Mouse (Mus musculus): ENCODE measurements around the gene Pstpip1.

Pstpip1 gene

DNA sequence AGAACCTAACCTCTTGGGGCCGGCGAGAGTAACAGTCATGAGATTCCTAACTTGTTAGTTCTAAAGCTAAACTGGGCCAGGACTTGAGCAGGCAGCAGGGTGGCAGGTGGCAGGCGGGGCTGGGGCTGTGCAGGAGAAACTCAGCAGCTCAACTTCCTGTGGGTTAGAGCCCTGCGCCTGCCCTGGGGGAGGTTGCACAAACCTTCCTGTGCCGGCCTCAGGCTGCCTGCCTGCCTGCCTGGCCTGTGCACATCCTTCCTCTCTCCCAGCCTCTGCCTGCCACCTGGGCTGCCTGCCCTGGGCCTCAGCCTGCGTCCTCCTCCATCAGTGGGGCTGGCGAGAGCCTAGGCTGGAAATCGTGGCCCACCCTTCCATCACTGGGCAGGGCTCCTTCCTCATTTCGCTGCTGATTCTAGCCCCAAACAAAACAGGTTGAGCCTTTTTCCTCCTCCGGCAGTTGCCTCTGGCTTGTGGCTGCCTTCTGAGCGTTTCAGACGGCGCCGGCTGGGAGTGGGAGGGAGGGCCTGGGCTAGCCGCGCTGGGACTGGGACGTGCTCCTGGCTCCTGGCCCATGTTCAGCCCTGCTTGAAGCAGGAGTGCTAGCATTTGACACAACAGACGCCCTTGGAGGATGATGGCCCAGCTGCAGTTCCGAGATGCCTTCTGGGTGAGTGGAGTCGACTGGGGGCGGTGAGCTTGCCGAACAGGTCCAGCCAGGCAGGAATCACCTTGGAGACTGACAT is at the start of gene Pstpip1:
TSS of gene Pstpip1 (plus strand) at position 185 of the 743 bp plus-strand sequence.
- no peak for DNase-seq (ENCODE audit: low read depth, low spot score)

DNA sequence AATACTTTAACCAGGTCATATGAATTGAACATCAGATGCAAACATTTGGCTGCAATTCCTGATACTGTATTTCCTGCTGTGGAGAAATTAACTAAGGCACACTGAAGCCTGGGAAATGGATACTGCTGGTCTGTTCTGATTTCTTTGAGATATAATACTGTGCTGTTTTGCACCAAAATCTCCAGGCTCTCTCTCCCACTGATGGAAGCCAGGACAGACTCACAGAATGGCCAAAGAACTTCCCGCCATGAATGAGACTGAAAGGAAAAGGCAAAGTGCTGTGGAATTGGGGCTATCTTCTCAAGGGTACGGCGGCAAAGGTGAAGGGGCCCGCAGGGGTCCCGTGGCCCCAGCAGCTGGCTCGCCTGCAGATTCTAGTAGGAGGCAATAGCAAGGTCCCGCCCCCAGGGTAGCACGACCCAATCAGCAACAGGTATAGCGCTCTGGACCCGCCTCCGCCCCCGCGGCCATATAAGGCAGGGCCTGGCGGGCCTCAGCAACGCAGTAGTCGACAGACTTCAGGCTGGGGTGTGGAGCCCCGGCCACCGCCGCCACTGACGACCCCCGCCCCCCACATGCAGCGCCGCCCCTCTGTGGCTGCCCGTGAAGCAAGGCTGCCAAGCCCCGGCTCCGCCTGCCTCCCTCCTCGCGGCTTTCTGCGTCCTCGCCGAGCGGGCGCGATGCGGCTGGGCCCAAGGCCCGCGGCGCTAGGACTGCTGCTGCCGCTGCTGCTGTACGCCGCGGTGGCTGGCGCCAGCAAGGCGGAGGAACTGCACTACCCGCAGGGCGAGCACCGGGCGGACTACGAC is 48.2 kb upstream of the Pstpip1 start, which contains the start of gene Rcn2:
TSS of gene Rcn2 (plus strand) at position 474 of the 809 bp plus-strand sequence.
- peak; percentile 95 for DNase-seq (ENCODE audit: low read depth, low spot score)

DNA sequence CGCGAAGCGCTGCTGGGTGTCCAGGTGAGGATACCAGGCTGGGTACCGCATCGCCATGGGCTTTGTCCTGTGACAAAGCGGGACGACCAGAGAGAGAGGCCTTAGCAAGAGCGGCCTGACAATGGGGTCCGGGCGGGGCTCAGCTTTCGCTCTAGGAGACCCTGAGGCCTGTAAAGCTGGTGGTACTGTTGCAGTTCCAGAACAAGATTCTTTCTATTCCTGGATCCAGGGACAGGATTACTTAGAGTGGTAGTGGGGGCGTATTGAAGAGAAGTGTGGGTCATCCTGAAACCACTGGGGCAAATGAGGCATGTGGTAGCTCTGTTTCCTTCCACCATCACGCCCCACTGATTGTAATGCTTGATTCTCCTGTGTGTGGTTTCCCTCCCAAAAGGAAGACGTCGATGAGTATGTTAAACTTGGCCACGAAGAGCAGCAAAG is 47.6 kb upstream of the Pstpip1 start:
- no peak for DNase-seq (ENCODE audit: low read depth, low spot score)

DNA sequence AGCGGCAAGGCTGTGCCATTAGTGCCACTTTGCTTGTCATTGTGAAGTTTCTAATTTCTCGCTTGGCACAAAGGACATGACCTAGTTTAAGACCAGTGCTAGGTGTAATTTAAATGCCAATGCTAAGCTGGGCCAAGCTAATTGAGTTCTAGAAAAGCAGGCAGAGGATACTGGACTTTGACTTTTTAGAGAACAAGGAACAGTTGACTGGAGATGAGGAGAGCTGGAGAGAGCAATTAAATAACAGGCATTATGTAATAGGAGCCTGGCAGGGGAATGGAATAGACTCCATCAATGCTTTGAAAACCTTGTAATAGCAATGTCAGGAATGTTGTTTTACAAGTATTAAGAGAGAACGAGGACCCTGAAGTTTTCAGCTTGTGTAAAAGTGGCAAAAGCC is 36.0 kb upstream of the Pstpip1 start:
- no peak for DNase-seq (ENCODE audit: low read depth, low spot score)

DNA sequence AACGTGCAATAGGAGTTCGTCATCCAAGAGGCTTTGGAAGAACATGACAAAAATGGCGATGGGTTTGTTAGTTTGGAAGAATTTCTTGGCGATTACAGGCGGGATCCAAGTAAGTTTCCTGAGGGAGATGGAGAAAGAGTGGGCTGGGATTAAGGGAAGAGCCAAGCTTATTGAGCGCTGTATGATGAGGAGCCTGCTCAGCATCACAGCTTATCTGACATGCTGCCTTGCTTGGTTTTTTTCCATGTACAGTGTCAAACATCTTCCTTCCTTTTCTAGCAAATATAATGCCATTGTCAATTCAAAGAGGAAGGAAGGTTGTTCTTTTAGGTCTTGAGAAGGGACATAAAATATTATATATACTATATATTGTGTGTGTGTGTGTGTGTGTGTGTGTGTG is 33.6 kb upstream of the Pstpip1 start:
- no peak for DNase-seq (ENCODE audit: low read depth, low spot score)

DNA sequence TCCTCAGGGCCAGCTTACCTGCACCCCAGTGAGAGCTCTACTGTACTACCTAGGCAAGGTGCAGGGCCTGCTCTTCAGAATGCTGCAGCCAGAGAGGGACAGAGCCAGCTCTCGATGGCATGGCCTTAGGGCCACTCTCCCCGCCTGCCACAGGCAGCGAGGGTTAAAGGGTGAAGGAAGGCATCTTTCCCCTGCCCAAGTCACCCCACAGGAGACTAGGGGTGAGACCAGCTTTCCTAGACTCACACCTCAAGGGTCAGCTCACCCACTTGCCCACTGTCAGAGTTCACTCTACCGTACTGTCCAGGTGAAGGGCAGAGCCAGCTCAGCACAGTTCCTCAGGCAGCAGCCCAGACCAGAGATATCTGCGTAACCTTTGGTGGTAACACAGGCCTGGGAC is 27.4 kb upstream of the Pstpip1 start:
- DNase-seq (ENCODE audit: low read depth, low spot score) = no peak

DNA sequence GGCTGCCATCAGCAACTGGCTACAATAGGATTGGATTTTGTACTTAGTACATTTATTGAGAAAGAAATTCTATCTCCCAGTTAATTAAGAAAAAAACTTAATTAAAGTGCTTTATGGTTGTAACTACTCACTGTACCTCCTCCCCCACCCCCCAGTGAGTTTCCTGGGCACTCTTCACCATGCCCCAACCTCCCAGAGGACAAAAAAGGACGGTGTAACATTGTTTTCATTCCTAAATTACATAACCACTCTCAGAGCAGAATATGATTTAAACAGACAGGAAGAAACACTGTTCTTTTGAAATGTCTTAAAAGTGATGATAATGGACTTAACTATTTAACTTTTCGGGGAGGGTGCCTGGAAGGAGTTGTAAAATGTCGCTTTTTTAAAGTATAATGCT is 24.8 kb upstream of the Pstpip1 start:
- DNase-seq (ENCODE audit: low read depth, low spot score) = no peak

DNA sequence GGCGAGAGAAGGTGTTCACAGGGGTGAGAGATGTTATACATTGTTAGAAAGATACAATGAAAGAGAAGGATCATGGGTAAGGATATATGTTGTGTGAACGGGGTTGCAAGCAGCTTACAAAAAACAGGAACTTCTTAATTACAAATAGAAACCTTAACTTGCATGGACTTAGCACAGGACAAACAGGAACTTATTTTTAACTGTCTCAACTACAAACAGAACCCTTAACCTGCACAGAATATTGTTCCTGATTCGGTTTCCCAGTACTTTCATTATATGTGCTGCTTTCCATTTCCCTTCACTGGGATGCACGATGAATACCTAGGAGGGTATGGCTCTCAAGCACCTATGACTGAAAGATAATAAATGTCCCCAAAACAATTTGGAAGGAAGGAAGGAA is 21.8 kb upstream of the Pstpip1 start:
- no peak for DNase-seq (ENCODE audit: low read depth, low spot score)

DNA sequence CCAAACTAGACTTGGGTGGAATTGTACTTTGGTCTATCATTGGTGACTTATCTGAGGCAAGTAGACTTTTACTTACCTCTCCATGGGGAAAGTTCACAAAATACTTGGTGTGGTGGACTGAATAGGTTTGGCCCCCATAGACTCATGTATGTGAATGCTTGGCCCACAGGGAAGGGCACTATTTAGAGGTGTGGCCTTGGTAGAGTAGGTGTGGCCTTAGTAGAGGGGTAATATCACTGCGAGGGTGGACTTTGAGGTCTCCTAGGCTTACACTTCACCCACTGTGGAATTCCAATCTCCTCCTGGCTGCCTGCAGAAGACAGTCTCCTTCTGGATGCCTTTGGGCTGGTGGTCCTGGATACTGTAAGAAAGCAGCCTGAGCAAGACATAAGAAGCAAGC is 21.1 kb upstream of the Pstpip1 start:
- DNase-seq (ENCODE audit: low read depth, low spot score) = no peak

DNA sequence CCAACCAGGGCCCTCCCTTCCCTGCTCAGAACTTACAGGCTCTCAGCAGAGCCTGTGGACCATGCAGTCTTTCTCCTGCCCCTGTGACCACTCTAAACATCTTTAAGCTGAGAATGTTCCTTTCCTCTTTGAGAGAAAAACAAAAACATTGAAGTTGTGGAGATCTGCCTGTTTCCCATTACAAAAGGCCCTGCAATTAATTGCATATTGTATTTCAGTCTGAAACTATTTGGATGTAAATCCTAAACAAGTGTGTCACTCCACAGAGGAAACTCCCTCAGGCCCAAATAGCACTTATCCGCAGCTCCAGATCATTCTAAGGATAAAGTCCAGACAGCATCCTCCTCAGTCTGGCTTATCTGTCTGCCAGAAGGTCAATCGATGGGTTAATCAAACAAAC is 16.9 kb upstream of the Pstpip1 start:
- DNase-seq (ENCODE audit: low read depth, low spot score) = no peak

DNA sequence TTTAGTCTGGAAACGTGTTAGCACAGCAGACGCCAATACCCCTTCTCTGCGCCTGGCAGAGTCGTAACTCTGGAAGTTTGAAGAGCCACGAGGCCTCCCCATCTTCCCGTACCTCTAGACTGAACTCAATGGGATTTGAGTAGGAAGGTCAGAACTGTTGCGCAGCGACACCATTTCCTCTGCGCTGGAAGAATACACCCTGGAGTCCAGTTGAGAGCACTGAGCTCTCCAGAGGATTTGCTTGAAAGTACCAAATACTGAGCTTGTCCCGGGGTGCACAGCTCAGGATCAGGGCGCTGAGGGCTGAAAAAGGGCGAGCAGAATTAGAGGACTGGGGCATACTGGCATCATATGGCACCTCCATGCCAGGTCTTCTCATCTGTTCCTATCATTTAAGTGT is 14.9 kb upstream of the Pstpip1 start:
- DNase-seq (ENCODE audit: low read depth, low spot score) = no peak

DNA sequence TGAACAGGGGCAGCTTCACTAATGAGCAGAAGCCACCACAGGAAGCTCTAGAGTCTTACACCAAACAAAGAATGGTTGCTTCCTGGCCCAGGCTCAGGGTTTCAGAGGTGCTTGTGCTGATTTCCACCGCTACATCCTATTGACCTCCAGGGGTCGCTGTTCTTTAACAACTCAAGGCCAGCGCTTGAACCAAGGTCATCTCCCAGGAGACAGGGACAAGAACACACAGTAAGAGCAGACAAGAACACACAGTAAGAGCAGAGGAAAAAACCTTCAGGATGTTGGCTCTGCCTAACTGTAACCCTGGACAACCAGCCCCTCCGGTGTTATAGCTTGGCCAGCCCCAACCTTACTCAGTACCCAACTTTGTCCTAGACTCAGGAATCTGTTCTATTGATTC is 14.5 kb upstream of the Pstpip1 start:
- peak; percentile 92 for DNase-seq (ENCODE audit: low read depth, low spot score)

DNA sequence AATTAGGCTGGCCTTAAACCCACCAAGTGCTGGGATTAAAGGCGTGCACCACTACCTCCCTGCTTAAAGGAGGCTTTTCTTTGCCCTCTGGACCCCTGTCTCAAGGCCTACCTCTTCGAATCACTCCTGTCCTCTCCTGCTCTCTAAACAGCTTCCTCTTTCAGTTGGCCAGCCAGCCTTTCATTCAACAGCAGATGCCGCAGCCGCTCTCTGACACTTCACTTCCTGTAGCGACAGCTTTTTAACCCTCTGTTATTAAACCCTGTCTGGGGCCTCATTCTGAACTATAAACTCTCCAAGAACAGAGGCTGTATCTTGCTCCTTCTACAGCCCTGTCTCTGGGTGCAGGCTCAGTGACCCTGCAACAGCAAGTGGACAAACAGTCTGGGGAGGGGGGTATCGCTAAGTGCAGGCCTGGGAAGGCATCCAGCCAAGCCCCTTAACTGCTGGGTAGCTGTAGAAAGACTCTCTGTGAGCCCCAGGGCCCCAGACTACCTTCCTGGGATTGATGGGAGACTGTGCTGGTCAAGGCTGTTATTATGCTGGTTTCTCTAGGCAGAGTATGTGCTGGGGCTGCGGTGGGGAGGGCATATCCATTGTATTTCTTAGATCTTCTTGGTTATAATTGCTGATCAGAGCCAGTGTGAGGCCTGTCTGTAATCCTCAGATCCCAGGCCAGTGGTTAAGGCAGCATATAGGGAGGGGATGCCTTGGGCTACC is 13.7 kb upstream of the Pstpip1 start:
- DNase-seq (ENCODE audit: low read depth, low spot score) = peak; percentile 30

DNA sequence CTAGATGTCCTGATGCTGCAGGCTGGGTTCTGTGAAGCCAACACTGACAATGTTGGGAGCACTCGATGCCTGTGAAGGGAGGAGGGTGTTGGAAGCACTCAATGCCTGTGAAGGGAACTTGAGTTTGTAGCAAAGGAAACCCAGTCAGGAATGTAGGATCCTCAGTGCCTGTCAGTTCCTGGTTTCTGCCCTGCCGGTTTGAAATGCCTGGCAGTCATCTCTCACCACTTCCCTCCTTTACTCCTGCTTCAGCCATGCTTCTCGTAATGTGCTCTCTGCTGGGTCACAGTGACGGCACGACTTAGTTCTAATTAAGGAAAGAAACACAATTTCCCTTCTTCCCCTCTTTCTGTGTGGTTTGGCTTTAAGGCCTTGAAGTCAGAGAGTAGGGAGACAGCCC is 10.2 kb upstream of the Pstpip1 start:
- no peak for DNase-seq (ENCODE audit: low read depth, low spot score)

DNA sequence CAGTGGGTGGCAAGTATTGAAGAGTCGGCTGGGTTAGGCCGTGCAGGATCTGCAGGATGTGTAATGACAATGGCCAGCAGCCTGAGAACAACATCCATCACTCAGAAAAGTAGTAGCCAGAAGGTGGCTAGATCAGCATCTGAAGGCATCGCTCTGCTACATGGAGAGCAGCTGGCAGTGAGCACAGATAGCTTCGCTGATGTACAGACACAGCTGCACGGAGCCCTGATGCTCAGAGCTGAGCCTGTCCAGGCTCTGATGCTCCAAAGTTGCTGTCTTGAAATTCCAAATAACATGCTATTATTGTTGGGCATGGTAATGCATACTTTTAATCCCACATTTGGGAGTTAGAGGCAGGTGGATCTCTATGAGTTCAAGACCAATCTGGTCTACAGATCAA is 3.2 kb upstream of the Pstpip1 start:
- DNase-seq (ENCODE audit: low read depth, low spot score) = no peak

DNA sequence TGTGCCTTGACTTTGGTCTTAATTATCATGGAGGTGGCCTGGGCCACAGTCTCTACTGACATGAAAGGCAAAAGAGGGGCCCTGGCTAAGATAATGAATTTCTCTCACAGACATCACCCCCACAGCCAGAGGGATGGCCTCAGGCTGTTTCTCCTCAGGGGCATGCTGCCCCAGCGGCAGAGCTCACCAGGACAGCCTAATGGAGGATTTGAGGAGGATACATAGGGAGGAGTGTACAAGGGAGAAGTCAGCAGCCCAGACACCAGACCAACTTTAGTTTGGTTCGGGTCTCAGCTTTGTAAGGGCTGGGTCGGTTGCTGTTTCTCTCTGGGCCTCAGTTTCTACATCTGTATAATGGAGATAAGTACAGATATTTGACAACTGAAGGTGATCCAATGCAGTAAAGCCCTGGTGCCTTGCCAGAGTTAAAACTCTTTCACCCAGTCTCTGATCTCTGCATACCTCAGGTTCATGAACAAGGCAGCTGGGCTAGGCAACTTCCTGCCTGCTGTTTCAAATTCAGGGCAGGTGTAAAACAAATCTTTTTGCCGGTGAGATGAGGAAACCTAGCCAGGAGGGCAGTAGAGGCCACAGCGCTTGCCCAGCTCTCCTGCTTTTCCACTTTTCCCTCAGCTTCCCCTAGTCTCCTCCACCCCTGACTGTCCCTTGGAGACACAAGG is 924 bp downstream of the Pstpip1 start:
- no peak for DNase-seq (ENCODE audit: low read depth, low spot score)

DNA sequence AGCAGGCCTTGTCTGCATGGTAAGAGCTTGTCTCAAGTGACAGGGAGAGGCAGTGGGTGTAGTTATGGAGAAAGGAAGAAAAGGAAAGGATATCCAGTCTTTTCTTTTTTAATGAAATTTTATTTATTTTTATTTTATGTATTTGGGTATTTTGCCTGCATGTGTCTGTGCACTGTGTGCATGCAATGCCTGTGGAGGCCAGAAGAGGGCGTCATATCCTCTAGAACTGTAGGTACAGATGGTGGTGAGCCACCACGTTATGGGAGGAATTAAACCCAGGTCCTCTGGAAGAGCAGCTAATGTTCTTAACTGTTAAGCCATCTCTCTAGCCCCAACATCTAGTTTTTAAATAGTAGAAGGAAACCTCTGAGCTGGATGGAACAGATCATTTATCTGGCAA is 2.3 kb downstream of the Pstpip1 start:
- no peak for DNase-seq (ENCODE audit: low read depth, low spot score)

DNA sequence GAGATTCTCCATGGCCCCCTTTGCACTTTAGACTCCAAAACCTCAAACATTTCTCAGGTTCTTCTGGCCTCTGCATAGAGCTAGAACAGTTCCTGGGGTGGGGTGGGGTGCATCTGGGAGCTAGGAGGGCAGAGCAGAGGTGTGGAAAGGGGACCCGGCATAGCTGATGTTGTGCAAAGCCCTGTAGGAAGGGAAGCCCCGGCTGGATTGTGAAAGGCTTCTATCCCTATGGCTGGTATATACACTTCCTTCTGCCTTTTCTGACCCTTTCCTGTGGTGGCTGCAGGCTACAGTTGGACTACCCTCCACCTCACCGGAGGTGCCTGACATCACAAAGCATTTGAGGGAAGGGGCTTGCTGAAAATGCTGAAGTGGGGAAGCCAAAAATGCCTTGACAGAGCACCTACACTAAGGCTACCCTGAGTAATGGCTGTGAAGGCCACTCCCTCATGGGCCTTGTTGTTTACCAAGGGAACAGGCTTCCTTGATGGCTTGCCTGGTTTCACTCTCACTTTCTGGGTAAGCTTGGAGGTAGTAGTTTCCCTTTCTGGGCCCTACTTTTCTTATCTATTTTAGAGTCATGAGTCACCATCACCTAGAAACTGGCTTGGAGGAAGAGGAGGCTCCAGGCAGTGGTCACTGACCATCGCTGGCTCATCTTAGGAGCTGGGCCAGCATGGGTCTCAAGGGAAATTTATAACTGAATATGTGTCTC is 8.0 kb downstream of the Pstpip1 start:
- DNase-seq (ENCODE audit: low read depth, low spot score) = no peak

DNA sequence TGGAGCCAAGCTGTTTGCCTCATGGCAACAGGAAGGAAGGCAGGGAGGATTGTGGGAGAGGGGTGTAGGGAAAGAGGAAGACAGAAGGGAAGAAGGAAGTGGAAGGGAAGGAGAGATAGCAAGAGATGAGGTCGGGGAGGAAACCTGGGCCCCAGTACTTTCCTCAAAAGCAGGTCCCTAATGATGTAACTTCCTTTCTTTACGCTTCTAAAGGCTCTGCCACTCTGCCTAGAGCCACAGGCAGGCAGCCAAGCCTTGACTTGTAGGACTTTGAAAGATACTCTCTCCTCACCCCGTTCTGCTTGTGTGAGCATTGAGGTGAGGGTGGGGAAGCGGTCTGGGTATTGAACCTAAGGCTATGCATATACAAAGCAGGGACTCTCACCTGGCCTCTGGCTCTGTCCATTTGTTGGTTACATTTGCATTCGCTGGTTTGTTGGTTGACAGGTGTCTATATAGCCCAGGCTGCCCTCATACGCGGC is 10.3 kb downstream of the Pstpip1 start:
- DNase-seq (ENCODE audit: low read depth, low spot score) = no peak

DNA sequence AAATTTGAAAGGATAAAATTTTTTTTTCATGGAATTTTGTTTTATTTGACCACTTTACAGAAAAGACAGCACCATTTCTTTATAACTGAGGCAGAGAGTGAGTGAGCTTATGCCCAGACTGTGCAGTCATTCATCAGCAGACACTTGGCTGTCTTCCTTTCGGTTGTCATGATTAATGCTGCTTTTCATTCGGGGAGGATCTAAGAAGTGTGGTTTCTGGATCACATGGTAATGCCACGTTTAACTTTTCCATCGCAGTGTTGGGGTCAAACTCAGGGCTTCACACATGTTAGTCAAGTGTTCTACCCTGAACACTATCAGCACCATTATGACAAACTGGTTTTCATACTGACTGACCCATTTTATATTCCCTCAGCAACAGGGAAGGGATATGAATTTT is 11.3 kb downstream of the Pstpip1 start:
- no peak for DNase-seq (ENCODE audit: low read depth, low spot score)

DNA sequence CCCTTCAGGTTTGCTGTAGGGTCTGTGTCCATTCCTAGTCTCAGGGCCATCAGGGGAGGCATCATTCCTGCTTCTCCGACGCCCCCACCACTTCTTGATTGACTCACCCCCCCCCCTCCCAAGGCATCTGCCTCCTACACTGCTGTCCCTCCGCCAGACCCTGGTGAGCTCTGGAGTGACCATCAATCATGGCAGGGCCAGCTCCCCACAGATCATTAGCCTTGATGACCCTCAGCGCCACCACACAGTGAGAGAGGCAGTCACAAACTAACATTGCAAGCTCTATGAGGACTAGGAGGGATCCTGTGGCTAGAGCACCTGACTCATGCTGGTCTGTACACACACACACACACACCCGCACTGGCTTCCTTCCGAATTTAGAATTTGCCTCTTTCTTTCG is 15.2 kb downstream of the Pstpip1 start:
- DNase-seq (ENCODE audit: low read depth, low spot score) = no peak
